Comparison of ENCODE assay signal across 30 mouse cellular contexts in the genomic region with DNA sequence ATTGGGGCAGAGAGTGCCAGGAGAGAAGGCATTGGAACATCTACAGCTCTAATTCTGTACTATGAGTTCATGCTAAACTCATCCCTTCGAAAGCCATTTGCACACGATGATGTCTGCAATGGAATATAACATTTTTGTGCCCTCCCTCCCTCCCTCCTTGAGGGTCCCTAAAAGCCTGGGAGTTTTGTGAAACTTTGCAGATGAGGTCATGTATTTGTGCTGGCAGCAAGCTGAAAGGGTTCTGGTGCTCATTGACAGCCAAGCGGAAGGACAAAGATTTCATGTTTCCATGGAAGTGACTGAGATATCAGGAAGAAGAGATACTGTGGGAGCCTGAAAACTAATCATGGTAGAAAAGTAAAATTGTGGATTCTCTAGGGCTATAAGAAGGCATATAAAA. TPM values are rescaled to one million over a fixed set of nuclear protein-coding genes. Genes with fewer than 3 reads are reported as not detected.
DNase-seq lines count a peak whose midpoint lies in the region; ATAC-seq and TF ChIP-seq lines count a peak whose summit lies in the region.
"Had no signal": no experiment of that assay in that cellular context is flagged by ENCODE, and none has a peak within 500 bp of the region (broad histone marks: within the 10 kb centered on the region; RNA-seq: fewer than 3 reads in every experiment).

No protein-coding gene starts in this region.

- no peak for TF ChIP-seq POLR2A in liver, adult 2 months (IDR thresholded peaks at IDR 0.05; ENCODE audit: extremely low read depth, insufficient read depth, low read length)

- no peak overlapping the region for H3K9ac ChIP-seq in liver, adult 2 months (ENCODE audit: low read depth, low read length)
- no peak overlapping the region for H3K9ac ChIP-seq in liver, embryonic 11.5 days (ENCODE audit: low read depth, low read length)
- no peak overlapping the region for H3K9ac ChIP-seq in heart, embryonic 14.5 days (ENCODE audit: low read length)
- no peak overlapping the region for H3K9ac ChIP-seq in liver, embryonic 12.5 days
- H3K9ac ChIP-seq: hindbrain, embryonic 12.5 days; limb, embryonic 13.5 days; liver, embryonic 15.5 days; lung, embryonic 15.5 days; neural tube, embryonic 12.5 days had no signal

- H3K79me2 ChIP-seq in liver, adult 2 months (ENCODE audit: control insufficient read depth, insufficient read depth, low read length), result no peaks in the 10 kb centered on the region

- TF ChIP-seq CTCF in liver, adult 2 months (IDR thresholded peaks at IDR 0.05; ENCODE audit: low read depth, low read length), result no peak

- WGBS in liver, adult 2 months, result 81% methylated on average over 3 of the region's 3 CpGs
- WGBS in liver, embryonic 11.5 days, result 85% methylated on average over 3 of the region's 3 CpGs
- 57% methylated on average over 3 of the region's 3 CpGs for WGBS in heart, embryonic 14.5 days
- WGBS in liver, embryonic 12.5 days (ENCODE audit: insufficient replicate concordance), result 68% methylated on average over 3 of the region's 3 CpGs

- peak; percentile 87 for DNase-seq in heart, adult 11 months
- DNase-seq in heart, postnatal 25 days (ENCODE audit: low spot score), result no peak
- DNase-seq in liver, adult 2 months (ENCODE audit: extremely low read depth, low read depth, low spot score), result peak; percentile 13
- DNase-seq in liver, embryonic 11.5 days (ENCODE audit: low spot score), result no peak
- DNase-seq in heart, postnatal 4 days, result peak; percentile 49
- no peak for DNase-seq in spleen, postnatal 36 days (ENCODE audit: low spot score in 2 of 2)
- DNase-seq: adrenal gland, postnatal 14 days; cerebellum, adult 18-20 months; cerebellum, postnatal 14 days; gastrocnemius, postnatal 14 days; kidney, adult 9 months; kidney, postnatal 10 days; layer of hippocampus, adult 9-11 months; lung, postnatal 36 days; right cerebral cortex, postnatal 4 days; thymus, adult 2 months; thymus, postnatal 36 days had no signal

- no peaks in the 10 kb centered on the region for H3K9me3 ChIP-seq in liver, embryonic 11.5 days (ENCODE audit: control insufficient read depth, low read length)
- H3K9me3 ChIP-seq in heart, embryonic 14.5 days (ENCODE audit: control insufficient read depth, low read length), result no peaks in the 10 kb centered on the region
- no peaks in the 10 kb centered on the region for H3K9me3 ChIP-seq in liver, embryonic 12.5 days (replicated peaks)
- H3K9me3 ChIP-seq: hindbrain, embryonic 12.5 days; limb, embryonic 13.5 days; liver, embryonic 15.5 days; lung, embryonic 15.5 days; neural tube, embryonic 12.5 days had no signal

- no peaks in the 10 kb centered on the region for H3K4me1 ChIP-seq in liver, adult 2 months (ENCODE audit: control insufficient read depth, insufficient read depth, low read length)
- no peaks in the 10 kb centered on the region for H3K4me1 ChIP-seq in liver, embryonic 11.5 days (replicated peaks; ENCODE audit: control insufficient read depth, insufficient read depth, low read length)
- H3K4me1 ChIP-seq in heart, embryonic 14.5 days (ENCODE audit: control insufficient read depth in 2 of 2, insufficient read depth in 2 of 2, low read length in 2 of 2), result peaks cover 0 to 4% of the 10 kb centered on the region in 2 experiments; a peak in 2 of 4 replicates
- H3K4me1 ChIP-seq in liver, embryonic 12.5 days, result no peaks in the 10 kb centered on the region
- H3K4me1 ChIP-seq: hindbrain, embryonic 12.5 days; liver, embryonic 15.5 days; lung, embryonic 15.5 days; neural tube, embryonic 12.5 days had no signal

- no peak overlapping the region for H3K4me3 ChIP-seq in liver, adult 2 months (ENCODE audit: insufficient read depth, low read depth, low read length)
- H3K4me3 ChIP-seq in liver, embryonic 11.5 days (ENCODE audit: low read depth, low read length), result no peak overlapping the region
- no peak overlapping the region for H3K4me3 ChIP-seq in heart, embryonic 14.5 days (ENCODE audit: control insufficient read depth in 1 of 2, insufficient read depth in 1 of 2, low read depth in 1 of 2, low read length in 2 of 2)
- no peak overlapping the region for H3K4me3 ChIP-seq in liver, embryonic 12.5 days
- H3K4me3 ChIP-seq: hindbrain, embryonic 12.5 days; limb, embryonic 13.5 days; liver, embryonic 15.5 days; lung, embryonic 15.5 days; neural tube, embryonic 12.5 days had no signal

- ATAC-seq in liver, embryonic 11.5 days (replicated peaks; ENCODE audit: low FRiP score), result no peak
- peak; percentile 47; the same call in 1 of the 2 replicates for ATAC-seq in heart, embryonic 14.5 days (ENCODE audit: insufficient number of reproducible peaks, insufficient read depth, low FRiP score, low read depth)
- no peak for ATAC-seq in liver, embryonic 12.5 days
- ATAC-seq: forebrain, embryonic 14.5 days; intestine, embryonic 16.5 days; midbrain, embryonic 16.5 days; Patski had no signal

- H3K36me3 ChIP-seq in liver, adult 2 months (ENCODE audit: control insufficient read depth, insufficient read depth, low read length), result no peaks in the 10 kb centered on the region
- H3K36me3 ChIP-seq in liver, embryonic 11.5 days (ENCODE audit: control insufficient read depth, insufficient read depth, low read length), result no peaks in the 10 kb centered on the region
- no peaks in the 10 kb centered on the region for H3K36me3 ChIP-seq in heart, embryonic 14.5 days (ENCODE audit: control insufficient read depth, insufficient read depth, low read length)
- H3K36me3 ChIP-seq in liver, embryonic 12.5 days, result no peaks in the 10 kb centered on the region
- H3K36me3 ChIP-seq: G1E; hindbrain, embryonic 12.5 days; limb, embryonic 13.5 days; liver, embryonic 15.5 days; lung, embryonic 15.5 days; neural tube, embryonic 12.5 days had no signal

- H3K27me3 ChIP-seq in liver, adult 2 months (ENCODE audit: control insufficient read depth, insufficient read depth, low read length), result no peaks in the 10 kb centered on the region
- H3K27me3 ChIP-seq in liver, embryonic 11.5 days (replicated peaks; ENCODE audit: control insufficient read depth, insufficient read depth, low read length), result no peaks in the 10 kb centered on the region
- no peaks in the 10 kb centered on the region for H3K27me3 ChIP-seq in heart, embryonic 14.5 days (ENCODE audit: control insufficient read depth, insufficient read depth, low read length)
- H3K27me3 ChIP-seq in liver, embryonic 12.5 days (replicated peaks), result no peaks in the 10 kb centered on the region
- H3K27me3 ChIP-seq: hindbrain, embryonic 12.5 days; limb, embryonic 13.5 days; liver, embryonic 15.5 days; lung, embryonic 15.5 days; neural tube, embryonic 12.5 days; Patski had no signal

- intact Hi-C loops in heart, postnatal 25 days (cut with DNase I), result no loop called here

- no peak overlapping the region for H3K27ac ChIP-seq in liver, adult 2 months (replicated peaks; ENCODE audit: insufficient read depth, low read depth, low read length)
- H3K27ac ChIP-seq in liver, embryonic 11.5 days (ENCODE audit: low read depth, low read length), result no peak overlapping the region
- peak overlapping the region; percentile 67 to 76 for H3K27ac ChIP-seq in heart, embryonic 14.5 days (replicated peaks in 1 of 2; ENCODE audit: control insufficient read depth in 1 of 2, insufficient read depth in 1 of 2, low read depth in 2 of 2, low read length in 2 of 2)
- H3K27ac ChIP-seq in liver, embryonic 12.5 days, result no peak overlapping the region
- H3K27ac ChIP-seq: hindbrain, embryonic 12.5 days; limb, embryonic 13.5 days; liver, embryonic 15.5 days; lung, embryonic 15.5 days; neural tube, embryonic 12.5 days had no signal

- no peak overlapping the region for H3K4me2 ChIP-seq in liver, embryonic 11.5 days
- no peak overlapping the region for H3K4me2 ChIP-seq in heart, embryonic 14.5 days (ENCODE audit: low read length)
- no peak overlapping the region for H3K4me2 ChIP-seq in liver, embryonic 12.5 days
- H3K4me2 ChIP-seq: hindbrain, embryonic 12.5 days; limb, embryonic 13.5 days; liver, embryonic 15.5 days; lung, embryonic 15.5 days; midbrain, embryonic 11.5 days; neural tube, embryonic 12.5 days had no signal

RNA-seq across cellular contexts. Expression of a gene that starts 50.1 kb away (rescaled TPM):
- 10 to 100 TPM; 28.1 to 33.8 TPM for total RNA-seq in heart, postnatal 25 days (2021)
- total RNA-seq in liver, adult 2 months (2014; rRNA removed), result 15.8 and 18.5 TPM in 2 replicates
- 1.8 and 2.4 TPM in 2 replicates for polyA plus RNA-seq in liver, adult 2 months (2012; rRNA removed)
- polyA plus RNA-seq in liver, embryonic 11.5 days (2014; fragmentation: Nextera tagmentation; extraction: Ambion mirVana), result 44.6 and 47.2 TPM in 2 replicates
- polyA plus RNA-seq in heart, embryonic 14.5 days (2014; fragmentation: Nextera tagmentation; extraction: Ambion mirVana), result 321 and 331 TPM in 2 replicates
- 100 to 1,000 TPM; 688 to 719 TPM for total RNA-seq in heart, postnatal 4 days (2021)
- polyA plus RNA-seq in liver, embryonic 12.5 days (2016; fragmentation: Nextera tagmentation; extraction: Ambion mirVana), result 24.8 and 25.0 TPM in 2 replicates
- polyA plus RNA-seq: G1E had no signal

Comparison
In these comparisons a context has a peak if more than half of its experiments do, and no peak if none do; other contexts are left out.
1. DNase-seq: peak in heart, adult 11 months (single experiment), liver, adult 2 months (single experiment) and heart, postnatal 4 days (single experiment); none in heart, postnatal 25 days (single experiment), liver, embryonic 11.5 days (single experiment) and spleen, postnatal 36 days (0 of 2).
2. H3K27ac ChIP-seq: peak in heart, embryonic 14.5 days (2 of 2); none in liver, adult 2 months (single experiment), liver, embryonic 11.5 days (single experiment) and liver, embryonic 12.5 days (single experiment).